Mouse (Mus musculus) neural tube, embryonic 12.5 days (tissue): ENCODE measurements at regions not wholly inside any gene's neighbourhood (a gene's known extent, or its start where the extent isn't known, plus 50 kb on each side); places are given as distances from the start of the nearest gene placed in this dataset.

Experiments used
- ATAC-seq: fragments of 200-750 bp; cut with Nextera tagmentation; 2 replicates; pipeline ENCODE4 v1.8.0; 2017; ENCODE audit warnings: low read depth, mild to moderate bottlenecking, moderate TSS enrichment, moderate library complexity; ENCODE audit not compliant: low FRiP score
- H3K27ac ChIP-seq: fragments of 300-500 bp; sonication (generic); 2 replicates; pipeline ENCODE4 v1.5.1; 2016
- H3K27me3 ChIP-seq: fragments of 300-500 bp; sonication (generic); replicated peaks from 2 replicates; pipeline ENCODE4 v1.6.1; 2016; ENCODE audit warnings: mild to moderate bottlenecking
- H3K36me3 ChIP-seq: fragments of 300-500 bp; sonication (generic); 2 replicates; pipeline ENCODE4 v1.6.1; 2016; ENCODE audit warnings: mild to moderate bottlenecking
- H3K4me1 ChIP-seq: fragments of 300-500 bp; sonication (generic); 2 replicates; pipeline ENCODE4 v1.6.1; 2016
- H3K4me2 ChIP-seq: fragments of 300-500 bp; sonication (generic); replicated peaks from 2 replicates; pipeline ENCODE4 v1.6.1; 2016; ENCODE audit warnings: mild to moderate bottlenecking
- H3K4me3 ChIP-seq: fragments of 300-500 bp; sonication (generic); 2 replicates; pipeline ENCODE4 v1.5.1; 2016
- H3K9ac ChIP-seq: fragments of 300-500 bp; sonication (generic); 2 replicates; pipeline ENCODE4 v1.6.1; 2016; ENCODE audit warnings: mild to moderate bottlenecking
- H3K9me3 ChIP-seq: fragments of 300-500 bp; sonication (generic); 2 replicates; pipeline ENCODE4 v1.6.1; 2016; ENCODE audit warnings: mild to moderate bottlenecking
- WGBS: fragments of 180-500 bp; shearing (Covaris S2); methylation state at CpG from one replicate; pipeline ENCODE4 v1.1.7; 2016; 5-methylcytosine and 5-hydroxymethylcytosine counted together

- Histone ChIP-seq H3K9me3 (no peaks in the 10 kb centered on the region), H3K27ac (no peak overlapping the region), H3K9ac (no peak overlapping the region), H3K4me2 (no peak overlapping the region), H3K4me3 (no peak overlapping the region), H3K36me3 (no peaks in the 10 kb centered on the region), H3K4me1 (no peaks in the 10 kb centered on the region), H3K27me3 (no peaks in the 10 kb centered on the region)
- ATAC-seq, result no peak
- WGBS, result 89% methylated on average over 3 of the region's 3 CpGs
Measured at GRCm38 (mm10) chr2:78804931-78805330, 63.0 kb upstream of the Ube2e3 start.

GRCm38 (mm10) chr2:78803543-78803942 lies 64.4 kb upstream of the Ube2e3 start:
- Histone ChIP-seq H3K9ac (no peak overlapping the region), H3K27me3 (no peaks in the 10 kb centered on the region), H3K4me1 (no peaks in the 10 kb centered on the region), H3K36me3 (no peaks in the 10 kb centered on the region), H3K4me3 (no peak overlapping the region), H3K27ac (no peak overlapping the region), H3K9me3 (no peaks in the 10 kb centered on the region), H3K4me2 (no peak overlapping the region)
- WGBS, result 89% methylated on average over 4 of the region's 4 CpGs
- no peak for ATAC-seq

GRCm38 (mm10) chr2:78795446-78795845 lies 72.5 kb upstream of the Ube2e3 start:
- no peaks in the 10 kb centered on the region for H3K27me3 ChIP-seq
- H3K36me3 ChIP-seq, result no peaks in the 10 kb centered on the region
- H3K9me3 ChIP-seq, result no peaks in the 10 kb centered on the region
- H3K4me1 ChIP-seq, result no peaks in the 10 kb centered on the region
- no peak overlapping the region for H3K27ac ChIP-seq
- no peak overlapping the region for H3K4me2 ChIP-seq
- WGBS, result 73% methylated on average over 5 of the region's 5 CpGs
- no peak for ATAC-seq
- no peak overlapping the region for H3K9ac ChIP-seq
- no peak overlapping the region for H3K4me3 ChIP-seq

- H3K4me1 ChIP-seq, result no peaks in the 10 kb centered on the region
- H3K36me3 ChIP-seq, result no peaks in the 10 kb centered on the region
- H3K4me2 ChIP-seq, result no peak overlapping the region
- H3K27me3 ChIP-seq, result no peaks in the 10 kb centered on the region
- H3K9me3 ChIP-seq, result no peaks in the 10 kb centered on the region
- 84% methylated on average over 5 of the region's 5 CpGs for WGBS
- H3K27ac ChIP-seq, result no peak overlapping the region
- no peak for ATAC-seq
- no peak overlapping the region for H3K4me3 ChIP-seq
- no peak overlapping the region for H3K9ac ChIP-seq
Measured at GRCm38 (mm10) chr2:78794734-78795133, 73.2 kb upstream of the Ube2e3 start.

- Histone ChIP-seq H3K9ac (no peak overlapping the region), H3K27ac (no peak overlapping the region), H3K36me3 (no peaks in the 10 kb centered on the region), H3K9me3 (no peaks in the 10 kb centered on the region), H3K4me1 (no peaks in the 10 kb centered on the region), H3K4me3 (no peak overlapping the region), H3K27me3 (no peaks in the 10 kb centered on the region), H3K4me2 (no peak overlapping the region)
- WGBS, result 91% methylated on average over 5 of the region's 5 CpGs
- ATAC-seq, result no peak
Measured at GRCm38 (mm10) chr2:78789124-78789523, 78.8 kb upstream of the Ube2e3 start.

GRCm38 (mm10) chr2:78788222-78788621 lies 79.7 kb upstream of the Ube2e3 start:
- Histone ChIP-seq H3K27me3 (no peaks in the 10 kb centered on the region), H3K4me1 (no peaks in the 10 kb centered on the region), H3K4me3 (no peak overlapping the region), H3K4me2 (no peak overlapping the region), H3K27ac (no peak overlapping the region), H3K9me3 (no peaks in the 10 kb centered on the region), H3K9ac (no peak overlapping the region), H3K36me3 (no peaks in the 10 kb centered on the region)
- no peak for ATAC-seq

- Histone ChIP-seq H3K27me3 (no peaks in the 10 kb centered on the region), H3K9me3 (no peaks in the 10 kb centered on the region), H3K4me3 (no peak overlapping the region), H3K9ac (no peak overlapping the region), H3K4me1 (no peaks in the 10 kb centered on the region), H3K27ac (no peak overlapping the region), H3K36me3 (no peaks in the 10 kb centered on the region), H3K4me2 (no peak overlapping the region)
- no peak for ATAC-seq
- WGBS, result 91% methylated on average over 3 of the region's 3 CpGs
Measured at GRCm38 (mm10) chr2:78779949-78780348, 88.0 kb upstream of the Ube2e3 start.

- H3K4me2 ChIP-seq, result no peak overlapping the region
- H3K4me1 ChIP-seq, result no peaks in the 10 kb centered on the region
- H3K27ac ChIP-seq, result no peak overlapping the region
- H3K9ac ChIP-seq, result no peak overlapping the region
- H3K27me3 ChIP-seq, result no peaks in the 10 kb centered on the region
- no peak overlapping the region for H3K4me3 ChIP-seq
- no peak for ATAC-seq
- no peaks in the 10 kb centered on the region for H3K36me3 ChIP-seq
- no peaks in the 10 kb centered on the region for H3K9me3 ChIP-seq
Measured at GRCm38 (mm10) chr2:78777589-78777988, 90.3 kb upstream of the Ube2e3 start.

- Histone ChIP-seq H3K4me2 (no peak overlapping the region), H3K4me3 (no peak overlapping the region), H3K9ac (no peak overlapping the region), H3K9me3 (no peaks in the 10 kb centered on the region), H3K36me3 (no peaks in the 10 kb centered on the region), H3K27ac (no peak overlapping the region), H3K4me1 (no peaks in the 10 kb centered on the region), H3K27me3 (no peaks in the 10 kb centered on the region)
- no peak for ATAC-seq
- WGBS, result 70% methylated on average over 6 of the region's 6 CpGs
Measured at GRCm38 (mm10) chr2:78754362-78754761, 113.6 kb upstream of the Ube2e3 start.

GRCm38 (mm10) chr2:78753918-78754317 lies 114.0 kb upstream of the Ube2e3 start:
- ATAC-seq, result no peak
- Histone ChIP-seq H3K36me3 (no peaks in the 10 kb centered on the region), H3K27ac (no peak overlapping the region), H3K9ac (no peak overlapping the region), H3K4me3 (no peak overlapping the region), H3K9me3 (no peaks in the 10 kb centered on the region), H3K4me2 (no peak overlapping the region), H3K27me3 (no peaks in the 10 kb centered on the region), H3K4me1 (no peaks in the 10 kb centered on the region)
- WGBS, result 73% methylated on average over 4 of the region's 4 CpGs

GRCm38 (mm10) chr2:78730161-78730560 lies 137.8 kb upstream of the Ube2e3 start:
- Histone ChIP-seq H3K4me1 (no peaks in the 10 kb centered on the region), H3K4me3 (no peak overlapping the region), H3K27ac (no peak overlapping the region), H3K36me3 (no peaks in the 10 kb centered on the region), H3K9me3 (no peaks in the 10 kb centered on the region), H3K27me3 (no peaks in the 10 kb centered on the region), H3K9ac (no peak overlapping the region), H3K4me2 (no peak overlapping the region)
- ATAC-seq, result no peak
- WGBS, result 90% methylated on average over 6 of the region's 6 CpGs

- WGBS, result 97% methylated on average over 7 of the region's 7 CpGs
- H3K36me3 ChIP-seq, result no peaks in the 10 kb centered on the region
- H3K9ac ChIP-seq, result no peak overlapping the region
- no peaks in the 10 kb centered on the region for H3K4me1 ChIP-seq
- H3K27ac ChIP-seq, result no peak overlapping the region
- H3K4me2 ChIP-seq, result no peak overlapping the region
- no peaks in the 10 kb centered on the region for H3K9me3 ChIP-seq
- H3K4me3 ChIP-seq, result no peak overlapping the region
- H3K27me3 ChIP-seq, result no peaks in the 10 kb centered on the region
- ATAC-seq, result no peak
Measured at GRCm38 (mm10) chr2:78726060-78726459, 141.9 kb upstream of the Ube2e3 start.

- Histone ChIP-seq H3K9me3 (no peaks in the 10 kb centered on the region), H3K27me3 (no peaks in the 10 kb centered on the region), H3K4me2 (no peak overlapping the region), H3K27ac (no peak overlapping the region), H3K36me3 (no peaks in the 10 kb centered on the region), H3K4me1 (no peaks in the 10 kb centered on the region), H3K4me3 (no peak overlapping the region), H3K9ac (no peak overlapping the region)
- no peak for ATAC-seq
- 68% methylated on average over 2 of the region's 2 CpGs for WGBS
Measured at GRCm38 (mm10) chr2:78724416-78724815, 143.5 kb upstream of the Ube2e3 start.

- no peak overlapping the region for H3K4me3 ChIP-seq
- WGBS, result 99% methylated on average over 3 of the region's 3 CpGs
- no peak for ATAC-seq
- H3K4me1 ChIP-seq, result no peaks in the 10 kb centered on the region
- no peak overlapping the region for H3K4me2 ChIP-seq
- no peak overlapping the region for H3K9ac ChIP-seq
- H3K9me3 ChIP-seq, result no peaks in the 10 kb centered on the region
- no peaks in the 10 kb centered on the region for H3K36me3 ChIP-seq
- no peak overlapping the region for H3K27ac ChIP-seq
- no peaks in the 10 kb centered on the region for H3K27me3 ChIP-seq
Measured at GRCm38 (mm10) chr2:78723423-78723822, 144.5 kb upstream of the Ube2e3 start.
